Mouse (Mus musculus) embryo, embryonic 10 days (tissue): ENCODE data around the gene Tmem37.
A peak's percentile ranks its signal among the peaks of the same experiment; 100 is the strongest.

Experiments used
- DNase-seq: peaks from one replicate; pipeline ENCODE4 v3.0.0-alpha.2; 2015; ENCODE audit warnings: low spot score

Gene Tmem37

DNA sequence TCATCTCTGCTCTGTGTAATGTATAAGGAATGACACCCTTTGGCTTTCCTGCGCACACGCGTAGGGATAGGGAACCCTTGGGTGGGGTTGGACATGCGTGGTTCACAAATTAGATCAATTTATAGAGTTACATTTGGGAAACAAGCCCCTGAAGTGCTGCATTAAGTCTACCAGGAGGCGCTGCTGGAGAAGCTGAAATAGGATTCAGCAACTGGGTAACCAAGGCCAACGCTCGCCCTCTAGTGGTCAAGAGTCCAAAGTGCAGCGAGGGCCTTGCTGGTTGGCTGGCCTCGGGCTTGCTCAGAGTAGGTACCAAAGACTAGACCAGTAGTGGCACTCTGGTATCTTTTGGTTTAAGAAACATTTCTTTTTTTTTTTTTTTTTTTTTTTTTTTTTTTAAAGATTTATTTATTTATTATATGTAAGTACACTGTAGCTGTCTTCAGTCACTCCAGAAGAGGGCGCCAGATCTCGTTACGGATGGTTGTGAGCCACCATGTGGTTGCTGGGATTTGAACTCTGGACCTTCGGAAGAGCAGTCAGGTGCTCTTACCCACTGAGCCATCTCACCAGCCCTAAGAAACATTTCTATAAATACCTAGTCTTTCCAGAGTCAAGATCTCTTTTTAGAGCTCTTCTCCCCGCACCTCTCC, 19.7 kb upstream of the Tmem37 start:
- peak; percentile 91 for DNase-seq

- DNase-seq, result no peak
These were observed 17.2 kb upstream of the Tmem37 start for GRCm38 (mm10) chr1:120090880-120091570.

DNA sequence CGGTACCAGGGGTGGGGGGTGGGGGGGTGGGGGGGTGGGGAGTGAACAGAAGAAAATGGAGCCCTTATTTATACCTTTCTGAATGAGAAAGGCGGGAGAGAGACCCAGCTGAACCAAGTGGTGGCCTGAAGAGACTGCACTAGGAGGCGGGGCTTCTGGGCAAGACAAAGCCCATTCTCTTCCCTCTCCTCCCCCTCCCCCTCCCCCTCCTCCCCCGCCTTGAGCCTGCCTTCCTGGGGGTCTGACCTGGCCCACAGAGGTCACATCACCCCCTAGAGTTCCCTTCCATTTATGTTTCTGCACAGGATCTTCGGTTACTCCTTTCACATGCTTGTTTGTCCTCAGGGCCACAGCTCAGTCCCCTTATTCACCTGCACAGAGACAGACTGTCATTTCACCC, 15.3 kb upstream of the Tmem37 start:
- DNase-seq, result peak; percentile 43

DNA sequence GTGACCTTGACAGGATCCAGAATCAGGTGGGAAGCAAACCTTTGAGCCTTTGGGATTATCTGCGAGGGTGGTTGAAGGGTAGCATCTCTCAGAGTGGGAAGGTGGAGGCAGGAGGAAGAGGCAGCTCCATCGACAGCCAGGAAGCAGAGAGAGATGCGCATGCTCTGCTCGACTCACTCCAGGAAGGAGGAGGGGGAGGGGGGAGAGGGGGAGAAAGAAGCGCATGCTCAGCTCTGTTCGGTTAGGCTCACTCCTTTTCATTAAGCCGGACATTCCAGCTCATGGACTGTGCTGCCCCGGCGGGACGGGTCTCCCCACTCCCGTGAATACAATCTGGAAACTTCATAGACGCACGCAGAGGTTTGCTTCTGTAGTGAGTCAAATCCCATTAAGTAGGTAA, 12.8 kb upstream of the Tmem37 start:
- no peak for DNase-seq

- no peak for DNase-seq
These were observed 11.8 kb upstream of the Tmem37 start for GRCm38 (mm10) chr1:120085696-120086095.

DNA sequence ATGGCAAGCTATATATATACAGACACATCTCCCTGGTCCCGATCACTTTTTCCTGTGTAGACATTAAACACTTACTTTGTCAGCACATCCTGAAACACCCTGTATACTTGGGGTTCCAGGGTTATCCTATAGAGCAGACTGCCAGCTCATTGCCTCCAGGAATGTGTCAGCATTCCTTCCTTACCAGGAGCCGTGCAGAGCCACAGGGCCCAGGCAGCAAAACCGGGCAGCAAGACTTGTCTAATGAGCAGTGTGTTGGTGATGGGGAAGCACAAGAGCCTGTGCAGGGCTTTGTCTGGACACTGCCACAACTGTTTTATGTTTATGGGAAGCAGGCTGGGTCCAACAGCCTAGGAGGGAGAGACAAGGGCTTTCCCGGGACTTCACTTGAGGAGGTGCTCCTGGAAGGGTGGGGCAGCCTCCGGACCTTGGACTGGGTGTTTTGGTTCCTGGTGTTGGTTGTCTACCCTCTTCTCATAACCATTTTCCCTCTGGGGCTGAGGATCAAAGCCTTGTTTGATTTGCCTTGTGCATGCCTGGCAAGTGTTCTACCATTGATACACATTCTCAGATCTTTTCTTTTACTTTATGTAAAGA, 10.1 kb upstream of the Tmem37 start:
- DNase-seq, result no peak

DNA sequence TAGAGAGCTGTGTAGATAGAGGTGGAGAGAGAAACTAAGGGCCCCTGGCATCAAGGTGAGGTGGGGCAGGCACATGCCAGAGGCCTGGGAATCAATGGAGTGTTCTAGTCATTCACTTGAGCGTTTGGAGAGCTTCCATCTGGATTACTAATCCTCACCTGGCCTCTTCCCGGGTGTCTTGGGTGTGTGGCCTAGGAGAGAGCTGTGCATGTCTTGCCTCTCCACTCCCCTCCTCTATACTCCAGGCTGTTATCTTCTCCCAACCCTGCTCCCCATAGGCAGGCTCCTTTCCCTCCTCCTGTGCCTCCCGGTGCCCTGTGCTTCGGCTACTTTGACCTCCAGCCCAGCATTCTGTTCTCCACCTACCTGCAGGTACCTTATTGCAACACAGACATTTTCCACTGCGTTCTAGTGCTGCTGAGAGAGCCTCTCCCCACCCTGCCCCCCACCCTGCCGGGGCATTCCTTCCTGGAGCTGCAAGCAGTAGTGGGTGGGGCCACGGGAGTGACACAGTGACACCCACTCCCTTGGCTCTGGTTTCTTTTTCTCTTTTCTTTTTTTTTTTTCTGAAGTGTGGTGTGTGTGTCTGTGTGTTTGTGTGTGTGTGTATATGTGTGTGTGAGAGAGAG, 9.2 kb upstream of the Tmem37 start:
- DNase-seq, result no peak

- DNase-seq, result no peak
These were observed 6.8 kb upstream of the Tmem37 start for GRCm38 (mm10) chr1:120080632-120081031.

DNA sequence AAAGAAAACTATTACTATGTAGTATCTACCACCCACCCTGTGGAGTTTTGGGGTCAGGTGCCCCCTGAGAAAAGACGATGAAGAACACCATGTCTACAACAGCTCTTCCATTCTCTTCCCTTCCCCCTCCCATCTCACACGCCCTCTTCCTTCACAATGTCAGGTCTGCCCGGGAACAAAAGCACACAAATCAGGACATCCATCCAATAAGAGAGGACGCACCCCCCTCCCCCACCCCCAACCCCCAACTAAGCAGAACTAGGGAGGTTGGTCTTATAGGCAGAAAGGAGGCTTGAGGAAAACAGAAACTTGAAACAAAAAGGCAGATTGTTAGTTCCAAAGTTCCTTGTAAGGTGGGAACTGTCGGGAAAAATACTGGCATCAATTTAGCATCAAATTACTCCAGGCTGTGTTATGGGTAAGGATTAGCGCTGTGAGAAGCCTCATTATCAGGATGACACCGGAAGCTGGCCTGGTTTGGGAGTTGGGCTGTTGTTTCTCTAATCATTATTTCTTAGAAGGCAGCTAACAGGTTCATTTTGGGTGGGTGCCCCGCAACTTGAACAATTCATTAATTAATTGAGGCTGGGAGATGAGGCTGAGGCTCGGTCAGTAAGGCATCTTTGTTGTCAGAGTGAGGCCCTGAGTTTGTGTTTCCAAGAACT, 4.0 kb upstream of the Tmem37 start:
- peak; percentile 32 for DNase-seq

- DNase-seq, result no peak
These were observed 1.6 kb upstream of the Tmem37 start for GRCm38 (mm10) chr1:120075507-120075906.

- DNase-seq, result no peak
These were observed 1.1 kb upstream of the Tmem37 start for GRCm38 (mm10) chr1:120074931-120075330.

DNA sequence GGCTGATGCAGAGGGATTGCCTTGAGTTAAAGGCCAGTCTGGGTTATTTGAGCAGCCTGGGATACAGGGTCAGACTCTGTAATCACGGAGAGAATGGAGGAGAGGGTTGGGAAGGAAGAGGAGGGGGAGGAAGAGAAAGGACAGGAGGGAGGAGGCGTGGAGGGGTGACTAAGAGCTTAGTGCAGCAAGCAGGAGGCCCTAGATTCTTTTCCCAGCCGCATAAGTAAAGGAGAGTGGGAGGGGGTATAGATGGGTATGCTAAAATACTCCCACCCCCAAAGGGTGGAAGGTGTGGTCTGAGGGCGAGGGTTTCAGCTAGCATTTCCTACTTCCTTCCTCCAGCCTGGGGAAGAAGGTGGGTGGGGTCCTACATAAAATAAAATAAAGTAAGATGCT, 431 bp upstream of the Tmem37 start:
- DNase-seq, result no peak

DNA sequence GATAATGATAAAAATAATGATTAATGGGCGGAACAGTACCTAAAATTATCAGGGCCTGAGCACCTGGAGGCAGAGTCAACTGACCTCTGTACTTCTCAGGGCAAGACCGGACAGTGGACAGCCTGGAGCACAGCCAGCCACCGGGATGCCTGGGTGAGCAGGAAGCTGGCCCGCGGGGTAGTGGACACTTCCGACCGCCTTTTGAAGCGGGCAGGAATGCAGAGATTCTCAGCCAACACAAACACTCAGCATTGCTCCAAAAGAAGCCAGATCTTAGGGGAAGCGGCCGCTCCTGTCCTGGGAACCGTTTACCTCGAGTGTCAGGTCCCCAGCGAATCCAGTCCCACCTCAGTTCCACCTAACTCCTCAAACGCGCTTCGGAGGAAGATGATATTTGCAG, 974 bp downstream of the Tmem37 start:
- DNase-seq, result peak; percentile 45

DNA sequence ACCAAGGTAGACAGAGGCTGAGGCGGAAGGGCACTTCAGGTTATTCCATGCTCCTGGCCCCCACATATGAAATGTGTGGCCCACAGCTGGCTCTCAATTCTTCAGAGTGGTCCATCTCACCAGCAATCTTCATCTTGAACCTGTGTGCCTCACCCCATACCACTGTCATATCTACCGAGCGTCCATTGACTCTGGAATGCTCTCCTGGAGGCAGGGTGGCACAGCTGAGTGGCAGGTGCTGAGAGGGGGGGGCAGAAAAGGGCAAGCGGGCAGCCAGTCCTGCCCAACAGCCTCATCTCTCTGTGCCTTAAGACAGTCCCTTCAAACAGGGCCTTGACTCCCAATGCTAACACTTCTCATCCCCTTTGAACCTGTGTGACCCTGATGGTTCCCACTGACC, 2.7 kb downstream of the Tmem37 start:
- DNase-seq, result no peak

DNA sequence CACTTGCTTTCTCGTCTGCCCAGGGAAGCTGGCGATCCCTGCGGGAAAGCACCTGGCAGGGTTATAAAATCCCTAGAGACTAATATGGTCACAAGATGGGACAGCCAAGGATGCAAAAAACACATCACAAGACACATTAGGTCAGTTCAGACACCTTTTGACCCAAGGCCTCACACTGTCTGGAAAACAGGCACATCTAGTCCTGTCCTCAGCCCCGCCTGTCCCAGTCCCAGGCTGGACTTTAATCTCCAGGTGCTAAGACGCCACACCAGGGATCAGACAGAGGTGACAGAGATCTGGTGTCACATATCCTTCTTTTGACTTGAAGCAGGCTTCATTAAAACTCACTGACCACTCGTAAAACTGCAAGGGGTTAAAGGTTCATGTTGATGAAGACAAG, 3.7 kb downstream of the Tmem37 start:
- DNase-seq, result peak; percentile 32

DNA sequence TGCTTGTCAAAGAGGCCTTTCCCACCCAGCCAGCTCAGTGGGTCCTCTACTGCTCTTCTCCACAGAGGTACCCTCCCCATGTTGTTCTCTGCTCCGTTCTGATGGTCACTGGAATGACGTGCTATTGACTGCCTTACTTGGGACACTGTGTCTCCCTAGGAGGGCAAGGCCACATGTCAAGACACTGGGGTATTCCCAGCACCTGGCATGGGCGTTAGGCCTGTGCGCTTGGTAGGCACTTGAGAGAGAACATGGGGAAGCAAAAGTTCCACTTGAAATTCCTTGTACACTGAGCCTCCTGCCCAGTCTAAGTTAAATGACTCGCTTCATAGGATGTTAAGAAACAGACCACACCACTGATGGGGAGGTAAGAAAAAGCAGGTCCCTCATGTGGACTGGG, 4.8 kb downstream of the Tmem37 start:
- no peak for DNase-seq

DNA sequence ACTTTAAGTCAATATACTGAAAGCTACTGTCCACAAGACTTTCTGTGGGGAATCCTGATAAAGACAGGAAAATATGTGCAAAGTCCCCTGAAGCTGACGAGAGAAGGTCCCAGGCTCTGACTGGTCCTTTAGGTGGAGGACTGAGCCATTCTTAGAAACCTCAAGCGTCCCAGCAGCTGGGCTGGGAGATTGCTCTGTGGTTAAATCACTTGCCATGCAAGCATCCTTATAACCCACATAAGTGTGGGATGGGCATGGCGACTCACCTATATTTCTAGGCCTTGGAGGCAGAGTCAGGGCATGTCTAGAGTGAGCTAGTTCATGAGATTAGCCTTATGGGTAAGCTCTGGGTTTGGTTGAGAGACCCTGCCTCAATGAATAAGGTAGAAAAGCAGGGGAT, 7.2 kb downstream of the Tmem37 start:
- DNase-seq, result no peak

DNA sequence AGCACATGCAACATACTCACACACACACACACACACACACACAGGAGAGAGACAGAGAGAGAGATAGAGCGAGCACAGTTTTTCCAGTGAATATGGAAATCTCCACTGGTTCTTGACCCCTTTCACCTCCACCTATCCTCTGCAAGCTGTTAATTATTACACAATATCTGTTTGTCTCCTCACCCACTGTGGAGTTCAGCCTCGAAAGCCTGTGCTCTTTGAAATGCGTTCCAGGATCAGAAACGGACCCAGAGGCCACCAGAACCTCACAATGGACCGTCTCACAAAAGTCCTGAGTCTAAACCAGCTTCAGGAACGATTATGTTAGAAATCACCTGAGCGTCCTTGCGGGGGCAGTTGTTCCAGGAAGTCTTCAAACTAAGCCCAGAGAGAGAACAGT, 7.7 kb downstream of the Tmem37 start:
- no peak for DNase-seq

- no peak for DNase-seq
These were observed 9.7 kb downstream of the Tmem37 start for GRCm38 (mm10) chr1:120064036-120064682.

DNA sequence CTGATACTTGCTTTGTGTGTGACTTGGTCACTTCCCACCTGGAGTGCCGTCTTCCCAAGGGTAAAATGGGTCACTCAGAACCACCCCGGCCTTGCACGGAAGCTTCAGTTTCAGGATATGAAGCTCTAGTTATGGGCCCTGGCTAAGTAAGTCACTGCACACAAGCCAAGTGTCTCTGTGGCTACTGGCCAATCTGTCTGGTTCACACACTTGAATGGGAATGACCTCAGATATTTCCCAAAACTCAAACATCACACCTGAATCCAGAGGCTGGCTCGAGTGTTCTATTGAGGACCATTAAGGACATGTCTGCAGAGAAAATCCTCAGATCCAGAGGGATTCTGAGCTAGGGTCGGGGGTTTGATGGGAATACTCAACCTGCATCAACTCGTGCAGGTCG, 11.6 kb downstream of the Tmem37 start:
- no peak for DNase-seq

DNA sequence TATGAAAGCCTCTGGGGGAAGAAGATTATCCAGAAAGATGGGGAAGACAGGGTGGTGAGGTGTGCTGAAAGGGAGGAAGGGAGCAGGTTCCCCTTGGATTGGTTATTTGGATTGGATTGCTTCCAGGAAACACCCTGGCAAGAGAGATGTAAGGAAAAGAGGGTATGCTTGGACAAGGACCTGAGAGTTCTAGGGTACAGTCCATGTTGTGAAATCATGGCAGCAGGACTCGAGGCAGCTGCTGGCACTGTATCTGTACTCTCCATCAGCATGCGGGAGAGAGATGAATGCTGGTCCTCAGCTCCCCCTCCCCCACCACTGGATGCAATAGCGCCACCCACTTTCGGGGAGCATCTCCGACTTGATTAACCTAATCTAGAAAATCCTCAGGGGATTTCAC, 13.2 kb downstream of the Tmem37 start:
- no peak for DNase-seq
